Mouse (Mus musculus) lung, postnatal 0 days (tissue): ENCODE results near the gene Mgmt. TPM values are rescaled to one million over a fixed set of nuclear protein-coding genes. Genes with fewer than 3 reads are reported as not detected.

Experiments used
- ATAC-seq: fragments of 200-750 bp; cut with Nextera tagmentation; 2 replicates; pipeline ENCODE4 v1.8.0; 2017; ENCODE audit warnings: moderate library complexity
- DNase-seq: peaks from one replicate; pipeline ENCODE4 v3.0.0-alpha.2; 2016; ENCODE audit warnings: low spot score
- H3K27ac ChIP-seq: fragments of 300-500 bp; sonication (generic); 2 replicates; pipeline ENCODE4 v1.5.1; 2014; ENCODE audit warnings: antibody characterized with exemption, mild to moderate bottlenecking, low read length, mixed read lengths
- H3K27me3 ChIP-seq: fragments of 300-500 bp; sonication (generic); replicated peaks from 2 replicates; pipeline ENCODE4 v1.6.1; 2014; ENCODE audit warnings: low read length, mixed read lengths; ENCODE audit not compliant: insufficient read depth
- H3K36me3 ChIP-seq: fragments of 300-500 bp; sonication (generic); 2 replicates; pipeline ENCODE4 v1.6.1; 2014; ENCODE audit warnings: low read length, mixed read lengths; ENCODE audit not compliant: insufficient read depth
- H3K4me1 ChIP-seq: fragments of 300-500 bp; sonication (generic); 2 replicates; pipeline ENCODE4 v1.6.1; 2014; ENCODE audit warnings: antibody characterized with exemption, low read depth, low read length, mixed read lengths; ENCODE audit not compliant: insufficient read depth
- H3K4me2 ChIP-seq: fragments of 300-500 bp; sonication (generic); replicated peaks from 2 replicates; pipeline ENCODE4 v1.6.1; 2014; ENCODE audit warnings: low read depth, mild to moderate bottlenecking, low read length, moderate library complexity, mixed read lengths
- H3K4me3 ChIP-seq: fragments of 300-500 bp; sonication (generic); 2 replicates; pipeline ENCODE4 v1.5.1; 2014; ENCODE audit warnings: low read depth, low read length
- H3K9ac ChIP-seq: fragments of 300-500 bp; sonication (generic); replicated peaks from 2 replicates; pipeline ENCODE4 v1.6.1; 2014; ENCODE audit warnings: low read depth, mild to moderate bottlenecking
- H3K9me3 ChIP-seq: fragments of 300-500 bp; sonication (generic); 2 replicates; pipeline ENCODE4 v1.6.1; 2016; ENCODE audit warnings: low read length, mixed read lengths
- CTCF ChIP-seq: IDR thresholded peaks from 2 replicates; pipeline ENCODE4 v1.5.1; 2016; ENCODE audit warnings: antibody characterized with exemption, mild to moderate bottlenecking
- EP300 ChIP-seq: IDR thresholded peaks from 2 replicates; pipeline ENCODE4 v1.6.1; 2016; ENCODE audit warnings: antibody characterized with exemption, mild to moderate bottlenecking, control low read depth
- WGBS: fragments of 180-500 bp; shearing (Covaris S2); extraction: QIAGEN DNeasy Blood & Tissue Kit; methylation state at CpG from one replicate; pipeline ENCODE4 v1.1.7; 2014; 5-methylcytosine and 5-hydroxymethylcytosine counted together
- polyA plus RNA-seq: library from polyadenylated mRNA; unstranded; fragments of >200 nt; fragmentation: Nextera tagmentation; extraction: Ambion mirVana; gene quantifications from 2 replicates; pipeline ENCODE4 v1.2.1, GENCODE M21; 2015

Gene Mgmt
- polyA plus RNA-seq, 1 experiment from 2014 or later = 1.8 TPM

- Histone ChIP-seq H3K4me2 (no peak overlapping the region), H3K4me1 (no peaks in the 10 kb centered on the region), H3K9me3 (no peaks in the 10 kb centered on the region), H3K4me3 (no peak overlapping the region), H3K27ac (no peak overlapping the region), H3K36me3 (no peaks in the 10 kb centered on the region), H3K27me3 (no peaks in the 10 kb centered on the region), H3K9ac (no peak overlapping the region)
- TF ChIP-seq CTCF = no peak
- TF ChIP-seq EP300 = no peak
- DNase-seq (no peak), ATAC-seq (no peak)
- WGBS = 86% methylated on average over 5 of the region's 5 CpGs
These were observed 39.9 kb downstream of the Mgmt start for GRCm38 (mm10) chr7:136934336-136934735.

- no peak for TF ChIP-seq EP300
- TF ChIP-seq CTCF = no peak
- DNase-seq (no peak), ATAC-seq (no peak)
- 53% methylated on average over 7 of the region's 7 CpGs for WGBS
- Histone ChIP-seq H3K4me3 (no peak overlapping the region), H3K9me3 (no peaks in the 10 kb centered on the region), H3K27me3 (no peaks in the 10 kb centered on the region), H3K4me2 (no peak overlapping the region), H3K36me3 (no peaks in the 10 kb centered on the region), H3K9ac (no peak overlapping the region), H3K27ac (no peak overlapping the region), H3K4me1 (no peaks in the 10 kb centered on the region)
These were observed 40.4 kb downstream of the Mgmt start for GRCm38 (mm10) chr7:136934784-136935183.

- no peak overlapping the region for H3K9ac ChIP-seq
- H3K9me3 ChIP-seq = no peaks in the 10 kb centered on the region
- no peak overlapping the region for H3K27ac ChIP-seq
- no peak overlapping the region for H3K4me3 ChIP-seq
- no peak for TF ChIP-seq CTCF
- TF ChIP-seq EP300 = no peak
- H3K27me3 ChIP-seq = no peaks in the 10 kb centered on the region
- no peak overlapping the region for H3K4me2 ChIP-seq
- no peak for DNase-seq
- no peak for ATAC-seq
- WGBS = 72% methylated on average over 4 of the region's 4 CpGs
- H3K36me3 ChIP-seq = no peaks in the 10 kb centered on the region
- H3K4me1 ChIP-seq = no peaks in the 10 kb centered on the region
These were observed 44.0 kb downstream of the Mgmt start for GRCm38 (mm10) chr7:136938371-136938770.

- ATAC-seq = no peak
These were observed 48.0 kb downstream of the Mgmt start for GRCm38 (mm10) chr7:136942414-136942813.

GRCm38 (mm10) chr7:136943886-136944285 lies 49.5 kb downstream of the Mgmt start:
- DNase-seq = no peak
- no peak overlapping the region for H3K9ac ChIP-seq
- no peaks in the 10 kb centered on the region for H3K4me1 ChIP-seq
- no peaks in the 10 kb centered on the region for H3K9me3 ChIP-seq
- H3K27ac ChIP-seq = no peak overlapping the region
- 49% methylated on average over 5 of the region's 5 CpGs for WGBS
- H3K27me3 ChIP-seq = no peaks in the 10 kb centered on the region
- no peak overlapping the region for H3K4me3 ChIP-seq
- ATAC-seq = no peak
- TF ChIP-seq CTCF = no peak
- no peak for TF ChIP-seq EP300
- H3K4me2 ChIP-seq = no peak overlapping the region
- H3K36me3 ChIP-seq = no peaks in the 10 kb centered on the region

More at GRCm38 (mm10) chr7:136942414-136942813, 48.0 kb downstream of the Mgmt start:
- H3K27me3 ChIP-seq = no peaks in the 10 kb centered on the region
- WGBS = 89% methylated on average over 2 of the region's 2 CpGs
- no peaks in the 10 kb centered on the region for H3K9me3 ChIP-seq
- no peak overlapping the region for H3K9ac ChIP-seq
- H3K4me3 ChIP-seq = no peak overlapping the region
- H3K4me1 ChIP-seq = no peaks in the 10 kb centered on the region
- DNase-seq = no peak
- H3K27ac ChIP-seq = no peak overlapping the region
- no peak overlapping the region for H3K4me2 ChIP-seq
- TF ChIP-seq CTCF (no peak), EP300 (no peak)
- H3K36me3 ChIP-seq = no peaks in the 10 kb centered on the region

GRCm38 (mm10) chr7:136945697-136946096 lies 51.3 kb downstream of the Mgmt start:
- ATAC-seq = peak; percentile 48
- Histone ChIP-seq H3K4me1 (no peaks in the 10 kb centered on the region), H3K4me3 (no peak overlapping the region), H3K4me2 (no peak overlapping the region), H3K27me3 (no peaks in the 10 kb centered on the region), H3K9me3 (no peaks in the 10 kb centered on the region), H3K36me3 (no peaks in the 10 kb centered on the region), H3K9ac (no peak overlapping the region), H3K27ac (no peak overlapping the region)
- TF ChIP-seq CTCF = no peak
- no peak for TF ChIP-seq EP300
- WGBS = 18% methylated on average over 10 of the region's 10 CpGs
- peak; percentile 55 for DNase-seq

- no peak overlapping the region for H3K9ac ChIP-seq
- no peaks in the 10 kb centered on the region for H3K36me3 ChIP-seq
- no peak overlapping the region for H3K4me2 ChIP-seq
- ATAC-seq = no peak
- no peaks in the 10 kb centered on the region for H3K4me1 ChIP-seq
- H3K27ac ChIP-seq = no peak overlapping the region
- no peaks in the 10 kb centered on the region for H3K27me3 ChIP-seq
- no peak overlapping the region for H3K4me3 ChIP-seq
- TF ChIP-seq CTCF (no peak), EP300 (no peak)
- DNase-seq = peak; percentile 28
- no peaks in the 10 kb centered on the region for H3K9me3 ChIP-seq
- 58% methylated on average over 9 of the region's 9 CpGs for WGBS
These were observed 51.7 kb downstream of the Mgmt start for GRCm38 (mm10) chr7:136946131-136946530.
